Mouse (Mus musculus) layer of hippocampus, adult 2 months (tissue): Measurements from ENCODE around the gene Tifa. TPM values are rescaled to one million over a fixed set of nuclear protein-coding genes. Genes with fewer than 3 reads are reported as not detected.
"Not testable (repeated sequence)": the region's sequence is repeated elsewhere in the genome, so short reads cannot be mapped to it uniquely, and the experiment has no call there.

ENCODE experiments used
- DNase-seq, 2 experiments: peaks; one replicate each; pipeline ENCODE4 v3.0.0; 2022; ENCODE audit warnings: low spot score in 2 of 2
- H3K27ac ChIP-seq: fragments of 200-600 bp; 2 replicates; pipeline ENCODE4 v1.8.1; 2022
- H3K4me3 ChIP-seq: fragments of 200-600 bp; 2 replicates; pipeline ENCODE4 v1.8.1; 2022; ENCODE audit warnings: mild to moderate bottlenecking
- CTCF ChIP-seq: fragments of 200-600 bp; conservative IDR thresholded peaks from 2 replicates; pipeline ENCODE4 v1.8.1; 2022; ENCODE audit warnings: antibody characterized with exemption, mild to moderate bottlenecking, moderate library complexity
- total RNA-seq, 2 experiments: library from RNA; stranded (reverse); gene quantifications; 2 replicates each; pipeline ENCODE4 v1.2.3; 2021

The Tifa gene
- total RNA-seq, 2 experiments from 2014 or later: 6.2 to 6.9 TPM

DNA sequence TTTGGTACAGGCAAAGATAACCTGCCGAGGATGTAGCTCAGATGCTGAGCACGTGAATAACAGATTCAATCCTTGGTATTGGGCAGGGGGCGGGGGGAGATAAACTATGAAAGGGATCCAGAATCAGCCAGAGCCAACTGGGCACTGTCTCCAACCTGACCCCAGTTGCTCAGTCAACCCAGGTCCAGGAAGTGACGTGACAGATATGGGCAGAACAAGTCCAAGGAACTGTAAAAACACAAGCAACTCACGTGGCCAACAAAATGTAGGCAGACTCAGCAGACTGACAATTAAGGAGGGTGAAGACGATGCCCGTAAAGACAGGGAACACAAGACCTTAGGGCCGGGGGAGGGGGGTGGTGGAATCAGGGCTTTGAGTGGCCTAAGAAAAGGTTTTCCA, 27.2 kb upstream of the Tifa start:
- Histone ChIP-seq H3K4me3 (no peak overlapping the region), H3K27ac (no peak overlapping the region)
- no peak for DNase-seq
- TF ChIP-seq CTCF: no peak

DNA sequence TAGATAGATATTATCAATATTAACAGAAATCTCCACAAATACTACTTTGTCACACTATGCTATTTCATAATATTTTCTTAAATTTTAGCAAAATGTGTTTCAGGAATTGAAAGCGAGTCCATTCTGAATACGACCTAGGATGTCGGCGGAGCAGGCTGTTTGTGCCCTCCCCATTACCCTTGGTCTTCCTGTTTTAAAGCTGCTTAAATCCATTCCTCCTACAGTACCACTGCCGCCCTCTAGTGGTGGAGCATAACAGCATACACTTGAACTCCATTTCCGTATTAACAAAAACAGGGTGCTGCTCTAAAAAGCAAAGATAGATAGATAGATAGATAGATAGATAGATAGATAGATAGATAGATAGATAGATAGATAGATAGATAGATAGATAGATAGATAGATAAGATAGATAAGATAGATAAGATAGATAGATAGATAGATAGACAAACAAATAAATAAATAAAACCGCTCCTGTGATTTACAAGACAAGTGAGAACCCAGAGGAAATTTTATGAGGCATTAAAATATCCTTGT, 26.5 kb upstream of the Tifa start:
- H3K27ac ChIP-seq: no peak overlapping the region
- TF ChIP-seq CTCF: peak; percentile 85
- peak; percentile 62 to 84 for DNase-seq
- no peak overlapping the region for H3K4me3 ChIP-seq

DNA sequence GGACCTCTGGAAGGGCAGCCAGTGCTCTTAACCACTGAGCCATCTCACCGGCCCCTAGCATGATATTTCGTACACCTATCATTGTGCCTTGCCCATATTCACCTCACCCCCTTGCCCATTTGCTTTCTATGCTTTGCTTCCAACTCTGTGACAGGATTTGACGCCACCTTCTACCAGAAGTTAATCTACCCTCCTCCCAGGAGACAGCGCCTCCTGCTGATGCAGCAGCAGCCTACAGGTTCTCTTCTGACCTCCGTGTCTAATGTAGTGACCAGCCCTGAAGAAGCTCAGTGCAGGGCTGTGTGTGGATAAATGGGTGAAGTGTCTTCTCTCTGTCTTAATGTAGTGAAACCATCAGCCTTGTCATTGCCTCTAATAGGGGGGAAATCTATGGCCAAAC, 25.1 kb upstream of the Tifa start:
- Histone ChIP-seq H3K4me3 (no peak overlapping the region), H3K27ac (no peak overlapping the region)
- no peak for DNase-seq
- TF ChIP-seq CTCF: peak; percentile 34; the same call in 1 of the 2 replicates

DNA sequence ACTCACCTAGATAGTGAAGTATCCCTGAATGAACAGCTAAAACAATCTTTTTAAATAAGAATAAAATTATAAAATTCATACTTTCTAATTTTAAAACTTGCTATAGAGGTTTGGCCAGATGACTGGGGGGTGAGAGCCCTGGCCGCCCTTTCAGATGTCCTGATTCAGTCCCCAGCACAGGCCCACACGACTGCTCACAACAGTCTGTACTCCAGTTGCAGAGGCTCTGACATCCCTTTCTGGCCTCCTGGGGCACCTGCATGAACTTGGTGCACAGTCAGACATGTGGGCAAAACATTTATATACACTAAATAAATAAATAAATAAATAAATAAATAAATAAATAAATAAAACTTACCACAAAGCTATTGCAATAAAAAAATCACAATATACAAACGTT, 23.6 kb upstream of the Tifa start:
- no peak for TF ChIP-seq CTCF
- no peak for DNase-seq
- no peak overlapping the region for H3K4me3 ChIP-seq
- H3K27ac ChIP-seq: no peak overlapping the region

DNA sequence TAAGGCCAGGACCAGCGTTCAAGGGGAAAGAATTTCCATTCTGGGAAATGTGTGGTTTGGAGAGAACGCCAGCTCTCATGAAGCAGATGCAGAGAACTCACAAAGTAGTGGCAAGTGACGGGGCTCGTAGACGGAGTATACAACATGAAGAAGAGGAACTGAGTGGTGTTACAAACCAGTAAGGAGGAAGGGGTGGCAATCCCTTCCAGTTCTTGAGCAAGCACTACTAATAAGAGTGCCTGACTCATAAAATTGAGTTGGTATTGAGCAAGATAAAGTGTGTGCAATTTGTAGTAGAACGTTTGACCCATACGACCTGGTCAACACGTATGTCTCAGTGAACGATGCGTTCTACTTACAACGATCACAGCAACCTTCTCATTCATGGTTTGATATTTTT, 20.5 kb upstream of the Tifa start:
- no peak for TF ChIP-seq CTCF
- H3K4me3 ChIP-seq: no peak overlapping the region
- DNase-seq: no peak
- H3K27ac ChIP-seq: no peak overlapping the region

DNA sequence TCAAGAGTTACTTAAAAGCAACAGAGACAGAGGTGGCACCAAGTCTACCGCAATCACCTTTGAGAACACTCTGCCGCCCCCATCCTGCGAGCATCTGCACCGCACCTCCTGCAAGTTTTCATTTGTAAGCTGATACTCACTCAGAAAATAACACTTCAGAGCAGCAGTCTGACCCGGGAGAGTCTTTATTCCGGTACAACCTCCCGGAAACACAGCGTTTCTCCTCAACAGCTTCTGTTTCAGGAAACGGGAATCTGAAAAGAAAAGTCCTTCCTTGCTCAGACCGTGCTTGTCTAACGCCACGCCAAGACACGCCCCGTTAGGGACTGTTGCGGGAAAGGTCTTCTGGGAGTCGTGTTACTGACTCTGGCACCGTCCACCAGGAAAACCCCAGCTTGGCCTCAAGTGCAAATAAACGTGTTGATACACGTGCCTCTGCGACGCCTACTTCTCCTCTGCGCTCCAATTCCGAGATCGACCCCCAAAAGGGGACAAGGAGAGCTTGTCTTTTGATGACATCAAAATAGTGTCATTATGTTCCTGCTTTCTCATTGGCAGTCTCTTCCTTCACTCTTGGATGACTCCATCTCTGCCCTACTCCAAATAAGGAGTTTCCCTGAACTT, 9.5 kb upstream of the Tifa start, which contains the start of gene Alpk1:
Gene Alpk1, minus strand, starts transcription at position 507 of the 624 bp plus-strand sequence.
- Histone ChIP-seq H3K4me3 (peak within 1 kb of the TSS; percentile 52), H3K27ac (peak within 1 kb of the TSS; percentile 69)
- peak; percentile 22 to 41 for DNase-seq
- peak; percentile 71 for TF ChIP-seq CTCF

DNA sequence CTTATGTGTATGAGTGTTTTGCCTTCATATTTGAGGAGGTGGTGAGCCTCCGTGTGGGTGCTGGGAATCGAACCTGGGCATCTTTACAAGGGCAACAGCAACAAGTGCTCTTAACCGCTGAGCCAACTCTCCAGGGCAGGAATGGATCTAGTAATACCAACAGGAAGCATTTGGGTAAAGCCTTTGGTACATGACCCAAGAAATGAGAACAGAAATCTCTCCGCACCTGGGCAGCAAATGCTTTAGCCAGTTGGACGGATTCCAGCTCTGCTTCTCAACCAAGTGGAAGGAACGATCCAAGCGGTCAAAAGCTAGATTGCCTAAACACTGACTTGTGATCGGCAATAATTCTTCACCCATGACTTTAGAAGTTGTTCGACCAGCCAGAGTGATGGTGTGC, 8.7 kb upstream of the Tifa start:
- no peak overlapping the region for H3K27ac ChIP-seq
- TF ChIP-seq CTCF: no peak
- no peak overlapping the region for H3K4me3 ChIP-seq
- DNase-seq: no peak

DNA sequence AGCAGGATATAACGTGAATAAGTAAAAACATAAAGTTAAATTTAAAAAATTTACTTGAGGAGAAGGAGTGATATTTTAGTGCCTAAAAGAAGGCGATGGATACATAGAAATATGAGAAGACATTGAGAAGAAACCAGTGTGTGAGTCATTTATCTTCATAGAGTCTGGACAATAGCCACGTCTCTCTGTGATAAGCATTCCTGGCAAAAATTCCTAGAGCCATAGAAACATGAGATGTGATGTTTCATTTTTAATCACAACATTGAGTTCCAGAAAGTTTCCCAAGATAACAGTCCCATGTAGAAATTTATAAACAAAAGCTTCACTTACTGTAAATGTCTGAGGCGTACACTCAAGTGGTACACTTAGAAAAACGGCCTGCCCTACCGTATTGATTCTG, 6.7 kb upstream of the Tifa start:
- no peak for DNase-seq
- Histone ChIP-seq H3K4me3 (no peak overlapping the region), H3K27ac (no peak overlapping the region)
- TF ChIP-seq CTCF: no peak

DNA sequence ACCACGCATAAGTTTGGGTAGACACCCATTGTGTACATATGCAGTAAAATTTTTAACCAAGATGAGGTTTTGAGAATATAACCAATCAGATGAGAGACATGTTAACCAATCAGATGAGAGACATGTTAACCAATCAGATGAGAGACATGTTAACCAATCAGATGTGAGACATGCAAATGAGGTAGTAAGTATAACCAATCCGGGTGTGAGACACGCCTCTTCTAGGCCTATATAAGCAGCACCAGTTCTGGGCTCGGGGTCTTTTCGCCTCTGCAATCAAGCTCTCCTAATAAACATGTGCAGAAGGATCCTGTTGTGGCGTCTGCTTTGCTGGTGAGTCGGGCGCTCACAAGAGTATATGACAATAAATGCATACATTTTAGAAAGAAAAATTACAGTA, 5.9 kb upstream of the Tifa start:
- not testable (repeated sequence) for H3K4me3 ChIP-seq, DNase-seq, H3K27ac ChIP-seq

DNA sequence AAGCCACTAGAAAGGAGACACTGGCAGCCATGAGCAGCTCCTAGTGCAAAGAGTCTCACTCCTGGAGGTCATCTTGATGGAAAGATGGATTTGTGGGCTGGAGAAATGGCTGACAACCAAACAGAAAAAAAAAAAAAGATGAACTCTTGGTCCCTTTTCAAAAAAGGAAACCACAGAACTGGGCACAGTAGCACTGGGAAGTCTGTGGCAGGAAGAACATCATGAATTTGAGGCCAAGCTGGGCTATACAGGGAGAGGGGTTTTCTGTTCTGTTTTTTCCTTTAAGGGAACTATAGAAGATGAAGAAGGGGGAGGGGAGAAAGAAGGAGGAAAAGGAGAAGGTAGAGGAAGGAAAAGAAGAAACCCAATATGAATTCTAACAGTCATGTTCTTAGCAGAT, 2.6 kb upstream of the Tifa start:
- TF ChIP-seq CTCF: no peak
- DNase-seq: no peak
- Histone ChIP-seq H3K4me3 (no peak overlapping the region), H3K27ac (no peak overlapping the region)

DNA sequence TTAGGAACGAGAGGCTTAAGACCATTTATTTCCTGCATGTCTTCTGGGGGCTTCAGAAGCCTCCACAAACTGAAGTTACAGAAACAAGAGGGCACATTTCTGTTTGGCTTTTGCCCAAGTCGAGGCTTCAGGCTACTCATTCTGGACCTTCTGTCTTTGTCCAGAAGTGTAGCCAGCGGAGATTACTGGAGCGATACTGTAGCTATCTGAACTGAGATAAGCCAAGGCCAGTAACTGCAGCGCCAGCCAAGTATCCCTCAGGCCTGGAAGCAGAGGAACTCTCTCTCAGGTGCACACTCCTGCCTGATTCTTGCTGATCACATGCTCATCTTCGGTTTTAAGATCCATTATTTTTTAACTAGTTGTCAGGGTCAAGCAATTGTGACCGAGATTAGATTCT, 1.6 kb upstream of the Tifa start:
- Histone ChIP-seq H3K27ac (no peak overlapping the region), H3K4me3 (no peak overlapping the region)
- no peak for DNase-seq
- TF ChIP-seq CTCF: no peak

DNA sequence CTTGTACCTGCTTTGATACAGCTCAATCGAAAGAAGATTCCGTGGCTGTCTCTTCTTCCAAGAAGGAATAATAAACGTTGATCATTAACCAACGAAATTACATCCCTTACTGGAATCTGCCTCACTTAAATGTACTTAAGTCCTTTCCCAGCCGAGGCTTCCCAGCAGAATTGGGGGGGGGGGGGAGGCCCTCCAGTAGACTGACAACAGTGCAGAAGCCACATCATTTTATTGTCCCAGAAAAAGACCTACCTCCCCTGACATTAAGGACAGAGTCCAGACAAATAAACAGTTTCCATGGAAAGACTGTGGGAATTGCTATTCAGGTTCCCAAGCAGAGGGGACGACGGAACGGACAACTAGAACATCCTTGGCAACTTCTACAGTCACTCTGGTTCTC, 686 bp upstream of the Tifa start:
- peak overlapping the region; percentile 57 for H3K4me3 ChIP-seq
- TF ChIP-seq CTCF: no peak
- no peak for DNase-seq
- peak overlapping the region; percentile 81; the same call in 1 of the 2 replicates for H3K27ac ChIP-seq

DNA sequence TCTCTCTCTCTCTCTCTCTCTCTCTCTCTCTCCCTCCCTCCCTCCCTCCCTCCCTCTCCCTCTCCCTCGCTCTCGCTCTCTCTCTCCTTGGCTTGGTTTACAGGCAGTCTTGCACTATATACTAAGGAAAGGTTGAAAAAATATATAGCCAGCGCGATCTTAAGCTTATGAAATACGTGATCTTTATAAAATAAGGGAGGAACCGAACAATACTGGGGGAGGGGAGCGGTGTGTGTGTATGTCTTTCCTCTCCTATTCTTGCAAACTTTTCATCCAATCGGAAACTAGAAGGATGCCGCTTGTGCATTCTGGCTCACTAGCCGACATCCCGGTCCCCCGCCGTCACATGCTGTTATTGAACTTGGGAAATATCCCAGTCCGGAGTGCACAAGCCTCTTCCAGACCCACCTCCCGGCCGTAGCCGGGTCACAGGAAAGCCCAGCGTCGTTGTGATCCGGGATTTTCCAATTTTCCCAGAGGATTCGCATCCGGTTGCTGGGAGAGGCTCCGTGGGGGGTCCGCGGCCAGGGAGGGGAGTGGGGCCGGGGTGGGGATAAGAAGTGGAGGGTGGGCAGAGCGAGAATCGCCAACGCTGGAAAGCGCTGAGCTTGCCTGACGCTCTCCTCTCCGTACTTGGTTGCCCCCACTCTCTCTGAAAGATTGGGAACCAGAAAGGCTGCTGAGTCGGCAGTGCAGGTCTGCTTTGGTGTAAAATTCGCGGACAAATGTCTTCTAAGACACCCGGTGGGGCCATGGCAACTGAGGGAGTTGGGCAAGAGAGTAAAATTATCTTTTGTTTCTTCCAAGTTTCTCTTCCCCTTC, 840 bp downstream of the Tifa start:
- Histone ChIP-seq H3K27ac (peak overlapping the region; percentile 81), H3K4me3 (peak overlapping the region; percentile 57)
- no peak for TF ChIP-seq CTCF
- DNase-seq: no peak
